Mouse (Mus musculus): Measurements from ENCODE around the gene Adcy7.

The Adcy7 gene

DNA sequence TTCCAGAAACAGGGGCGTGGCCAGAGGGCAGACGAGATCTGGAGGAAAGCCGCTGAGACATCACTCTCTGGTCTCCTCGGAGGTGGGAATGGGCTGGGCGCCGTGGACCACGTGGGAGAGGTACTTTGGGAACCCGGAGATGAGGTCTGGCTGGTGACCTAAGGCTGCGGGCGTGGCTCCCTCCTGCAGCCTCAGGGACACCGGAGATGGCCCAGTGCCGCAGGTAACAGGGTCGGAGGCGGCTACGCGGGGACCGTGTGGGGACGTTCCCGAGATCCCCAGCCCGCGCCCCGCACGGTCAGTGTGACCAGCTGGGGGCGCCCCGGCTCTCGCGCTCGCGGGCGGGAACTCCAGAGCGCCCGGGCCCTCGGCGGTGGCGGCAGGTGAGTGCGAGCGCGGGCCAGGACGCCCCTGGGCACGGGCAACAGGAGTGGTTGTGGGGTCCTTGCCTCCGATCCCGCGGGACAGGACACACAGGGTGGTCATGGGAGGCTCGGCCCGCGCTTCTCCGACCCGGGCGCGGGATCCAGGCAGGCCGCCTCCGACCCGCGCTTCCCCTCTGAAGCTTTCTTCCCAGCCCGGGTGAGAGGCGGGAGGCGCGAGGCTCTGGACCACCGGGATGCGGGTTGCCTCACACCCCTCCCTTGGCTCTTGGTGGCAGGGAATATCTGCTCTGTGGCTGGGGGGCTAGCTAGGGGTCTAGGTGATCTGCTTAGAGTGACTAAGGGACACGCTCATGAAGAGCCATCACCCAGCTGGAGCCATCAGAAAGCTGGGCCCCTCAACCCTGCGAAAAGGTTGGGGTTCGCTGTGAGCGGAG lies at the start of gene Adcy7:
TSS of gene Adcy7 (plus strand) at position 173 of the 820 bp plus-strand sequence.
- DNase-seq (ENCODE audit: low spot score) = no peak

- DNase-seq (ENCODE audit: low spot score) = no peak
These were observed 46.8 kb upstream of the Adcy7 start for GRCm38 (mm10) chr8:88225358-88225757.

DNA sequence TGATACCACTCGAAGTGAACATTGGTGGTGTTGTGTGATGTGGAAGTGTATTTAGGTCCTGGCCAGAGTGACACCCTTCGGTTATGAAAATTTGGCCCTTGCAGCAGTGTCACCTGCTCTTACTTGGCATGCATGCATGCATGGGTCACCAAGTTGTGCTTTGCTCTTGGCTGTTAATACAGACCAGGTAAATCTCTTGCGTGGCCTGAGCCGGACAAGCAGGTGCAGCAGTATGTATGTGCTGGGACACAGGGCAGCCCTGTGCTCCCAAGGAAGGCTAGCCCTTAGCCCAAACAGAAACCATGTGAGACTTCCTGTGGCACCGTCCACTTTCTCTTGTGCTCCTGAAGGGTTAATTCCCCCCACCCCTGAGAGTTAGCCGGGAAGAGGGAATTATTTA lies 44.4 kb upstream of the Adcy7 start:
- DNase-seq (ENCODE audit: low spot score) = no peak

GRCm38 (mm10) chr8:88228286-88228685 lies 43.9 kb upstream of the Adcy7 start:
- no peak for DNase-seq (ENCODE audit: low spot score)

DNA sequence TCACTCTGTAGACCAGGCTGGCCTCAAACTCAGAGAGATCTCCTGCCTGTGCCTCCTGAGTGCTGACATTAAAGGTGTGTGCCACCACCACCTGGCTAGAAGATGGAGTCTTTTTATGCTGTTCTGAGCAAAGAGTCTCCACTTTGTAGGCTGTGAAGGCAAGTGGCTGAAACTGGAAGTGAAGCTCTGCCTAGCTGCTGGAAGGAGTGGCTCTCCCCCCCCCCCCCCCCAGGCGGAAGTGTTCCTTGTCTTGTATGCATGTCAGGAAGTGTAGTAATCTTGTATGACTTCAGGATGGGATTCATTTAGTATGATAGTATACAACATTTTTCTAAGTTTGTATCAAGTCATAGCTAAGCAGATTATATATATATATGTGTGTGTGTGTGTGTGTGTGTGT lies 43.4 kb upstream of the Adcy7 start:
- no peak for DNase-seq (ENCODE audit: low spot score)

DNA sequence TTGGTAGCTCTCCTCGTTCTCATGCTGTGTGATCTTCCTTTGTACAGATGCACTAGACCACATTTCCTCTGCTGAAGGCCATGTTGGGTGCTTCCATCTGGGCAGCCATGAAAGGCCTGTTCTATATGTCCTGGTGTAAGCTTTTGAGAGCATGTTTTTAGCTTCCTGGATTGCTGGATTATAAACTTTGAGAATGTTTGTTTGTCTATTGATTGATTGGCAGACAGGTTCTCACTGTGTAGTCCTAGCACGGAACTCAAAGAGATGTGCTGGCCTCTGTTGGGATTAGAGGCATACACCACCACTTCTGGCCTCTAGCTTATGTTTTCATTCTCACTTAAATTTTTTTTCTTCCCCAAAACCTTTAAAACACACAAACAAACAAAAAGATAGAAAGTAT lies 35.5 kb upstream of the Adcy7 start:
- no peak for DNase-seq (ENCODE audit: low spot score)

- DNase-seq (ENCODE audit: low spot score) = no peak
These were observed 34.6 kb upstream of the Adcy7 start for GRCm38 (mm10) chr8:88237606-88238005.

DNA sequence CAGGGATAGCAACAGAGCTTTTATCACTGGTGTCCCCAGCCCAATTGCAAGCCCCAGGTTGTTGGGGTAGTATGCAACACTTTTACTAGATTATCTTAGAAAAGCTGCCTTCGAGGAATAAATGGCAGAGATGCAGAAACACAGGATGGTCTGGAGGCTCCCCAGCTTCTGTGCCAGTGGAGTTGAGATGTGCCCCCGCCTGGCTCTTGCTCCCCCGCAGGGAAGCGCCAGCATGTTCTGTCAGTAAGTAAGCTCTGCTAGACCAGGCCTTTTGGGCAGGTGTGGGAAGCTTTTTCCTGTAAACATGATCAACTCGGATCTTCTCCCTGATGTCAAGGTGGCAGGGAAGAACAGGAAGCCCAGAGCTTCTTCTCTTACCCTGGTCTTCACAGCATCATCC lies 32.9 kb upstream of the Adcy7 start:
- no peak for DNase-seq (ENCODE audit: low spot score)

DNA sequence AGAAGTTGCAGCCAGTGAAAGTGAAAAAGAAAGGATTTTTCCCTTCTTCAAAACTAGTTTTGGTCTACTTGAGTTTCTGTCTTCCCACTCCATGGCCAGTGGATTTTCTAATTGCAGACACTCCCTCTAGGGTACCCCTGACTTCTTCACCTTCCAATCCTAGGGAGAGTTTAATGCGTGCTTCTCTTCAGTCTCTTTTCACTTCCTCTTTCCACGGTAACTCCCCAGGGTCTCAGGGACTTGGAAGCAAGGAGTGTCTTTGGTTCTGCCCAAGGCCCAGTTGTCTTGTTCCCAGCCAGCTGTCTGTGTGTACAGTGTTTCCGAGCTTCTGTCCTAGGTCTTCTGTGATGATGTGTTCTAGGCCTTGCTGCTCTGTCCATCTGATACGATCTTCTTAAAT lies 30.3 kb upstream of the Adcy7 start:
- DNase-seq (ENCODE audit: low spot score) = no peak

GRCm38 (mm10) chr8:88244298-88244697 lies 27.9 kb upstream of the Adcy7 start:
- no peak for DNase-seq (ENCODE audit: low spot score)

DNA sequence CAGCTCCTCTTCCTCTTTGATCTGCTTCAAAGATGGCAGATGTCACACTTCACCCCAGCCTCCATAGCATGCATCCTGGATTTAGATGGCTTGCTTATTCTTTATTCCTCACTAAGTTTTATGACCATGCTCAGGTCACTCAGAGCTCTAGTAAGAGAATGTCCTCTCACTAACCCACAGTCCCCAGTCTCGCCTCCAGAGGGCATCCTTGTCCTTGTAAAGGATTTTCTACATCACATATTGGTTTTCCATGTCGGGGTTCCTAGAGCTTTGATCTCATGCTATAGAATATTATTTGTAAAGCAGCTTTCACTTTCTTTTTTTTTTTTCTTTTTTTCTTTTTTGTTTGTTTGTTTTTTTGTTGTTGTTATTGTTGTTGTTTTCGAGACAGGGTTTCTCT lies 19.4 kb upstream of the Adcy7 start:
- no peak for DNase-seq (ENCODE audit: low spot score)

DNA sequence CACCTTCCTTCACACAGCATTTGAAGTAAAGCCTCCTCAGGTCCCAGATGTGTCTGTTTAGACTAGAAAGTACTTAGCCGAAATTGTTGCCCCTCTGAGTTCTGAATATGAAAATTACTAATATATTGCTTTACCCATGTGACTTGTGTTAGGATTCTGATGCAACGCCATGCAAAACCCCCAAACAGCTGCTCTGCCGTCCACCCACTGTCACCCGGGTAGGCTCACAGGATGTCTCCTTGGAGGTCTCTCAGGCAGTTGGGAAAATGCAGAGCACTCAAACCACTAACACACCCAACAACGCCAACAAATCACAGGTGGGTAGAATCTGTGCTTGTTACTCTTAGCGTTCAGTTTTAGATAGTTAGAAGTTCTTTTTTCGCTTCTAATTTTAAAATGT lies 17.2 kb upstream of the Adcy7 start:
- no peak for DNase-seq (ENCODE audit: low spot score)

- no peak for DNase-seq (ENCODE audit: low spot score)
These were observed 14.2 kb upstream of the Adcy7 start for GRCm38 (mm10) chr8:88258024-88258423.

- DNase-seq (ENCODE audit: low spot score) = no peak
These were observed 13.7 kb upstream of the Adcy7 start for GRCm38 (mm10) chr8:88258544-88258943.

- no peak for DNase-seq (ENCODE audit: low spot score)
These were observed 11.7 kb upstream of the Adcy7 start for GRCm38 (mm10) chr8:88260466-88260980.

DNA sequence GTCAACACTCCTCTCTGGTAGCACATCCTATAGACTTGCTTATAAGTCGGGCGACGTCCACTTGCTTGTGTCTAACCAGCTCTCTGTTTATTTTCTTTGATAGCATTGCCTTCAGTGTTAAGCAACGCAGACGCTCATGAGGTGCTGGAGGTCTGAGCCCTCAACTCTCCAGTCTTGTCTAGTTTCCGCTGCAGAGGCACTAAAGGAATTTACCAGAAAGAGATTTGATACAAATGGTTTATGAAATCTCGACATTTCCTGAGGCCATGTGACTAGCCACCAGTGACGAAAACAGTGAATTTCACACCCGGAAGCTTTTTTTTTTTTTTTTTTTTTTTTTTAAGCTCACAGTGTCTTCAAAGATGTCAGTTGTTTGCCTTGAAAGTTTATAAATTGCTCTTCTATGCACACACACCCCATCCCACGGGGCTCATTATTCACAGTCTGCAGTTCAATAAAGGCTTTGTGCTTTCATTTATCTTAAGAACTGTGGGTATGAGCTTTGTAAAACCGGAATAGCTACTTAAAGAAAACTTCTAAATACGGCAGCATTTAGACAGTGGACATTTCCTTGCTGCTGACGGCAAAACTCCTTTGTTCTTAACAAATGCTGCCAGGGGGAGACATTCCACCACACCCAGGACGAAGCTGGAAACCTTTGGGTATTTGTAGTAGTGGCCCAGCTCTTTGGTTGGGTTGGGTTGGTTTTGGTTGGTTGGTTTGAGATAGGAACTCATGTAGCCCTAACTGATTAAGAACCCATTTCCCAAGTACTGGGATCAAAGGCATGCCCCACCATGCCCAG lies 9.2 kb upstream of the Adcy7 start:
- DNase-seq (ENCODE audit: low spot score) = no peak

DNA sequence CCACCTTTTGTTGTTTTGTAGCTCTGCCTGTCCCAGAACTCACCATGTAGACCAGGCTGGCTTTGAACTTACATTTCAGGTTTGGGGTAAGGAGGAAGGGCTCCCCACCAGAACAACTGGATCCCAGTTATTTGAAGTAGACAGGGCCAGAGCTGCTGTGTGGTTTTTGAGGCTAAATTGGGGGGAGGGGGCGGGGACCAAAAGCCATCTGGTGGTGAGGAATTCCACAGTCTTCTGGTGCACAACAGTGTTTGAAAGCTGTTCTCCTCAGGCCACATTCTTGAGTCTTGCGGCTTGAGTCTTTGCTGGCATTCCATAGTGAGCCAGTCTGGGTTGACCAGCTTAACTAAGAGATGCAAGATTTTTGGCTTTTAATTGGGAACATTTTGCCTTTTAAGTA lies 6.7 kb upstream of the Adcy7 start:
- no peak for DNase-seq (ENCODE audit: low spot score)

- DNase-seq (ENCODE audit: low spot score) = peak; percentile 46
These were observed 5.9 kb upstream of the Adcy7 start for GRCm38 (mm10) chr8:88266170-88266800.

GRCm38 (mm10) chr8:88266801-88267403 lies 5.3 kb upstream of the Adcy7 start:
- no peak for DNase-seq (ENCODE audit: low spot score)

GRCm38 (mm10) chr8:88269107-88269875 lies 2.9 kb upstream of the Adcy7 start:
- no peak for DNase-seq (ENCODE audit: low spot score)

GRCm38 (mm10) chr8:88270086-88270485 lies 2.1 kb upstream of the Adcy7 start:
- DNase-seq (ENCODE audit: low spot score) = no peak

- no peak for DNase-seq (ENCODE audit: low spot score)
These were observed 838 bp downstream of the Adcy7 start for GRCm38 (mm10) chr8:88273051-88273430.

All from urinary bladder, postnatal 10 days (tissue).